Mouse (Mus musculus) G1E (cell line): ENCODE data around the gene Nkd2.

Experiments
- CTCF ChIP-seq: IDR thresholded peaks from 2 replicates; pipeline ENCODE4 v1.5.1; 2012; ENCODE audit warnings: low read depth, low read length, inconsistent platforms, mixed read lengths
- GATA1 ChIP-seq: IDR thresholded peaks from 2 replicates; pipeline ENCODE4 v1.6.1; 2012; ENCODE audit warnings: borderline replicate concordance, low read length, inconsistent platforms, mixed read lengths
- POLR2AphosphoS5 ChIP-seq: IDR thresholded peaks from 2 replicates; pipeline ENCODE4 v1.6.1; 2012; ENCODE audit warnings: low read depth, low read length, inconsistent platforms; ENCODE audit not compliant: insufficient replicate concordance

DNA sequence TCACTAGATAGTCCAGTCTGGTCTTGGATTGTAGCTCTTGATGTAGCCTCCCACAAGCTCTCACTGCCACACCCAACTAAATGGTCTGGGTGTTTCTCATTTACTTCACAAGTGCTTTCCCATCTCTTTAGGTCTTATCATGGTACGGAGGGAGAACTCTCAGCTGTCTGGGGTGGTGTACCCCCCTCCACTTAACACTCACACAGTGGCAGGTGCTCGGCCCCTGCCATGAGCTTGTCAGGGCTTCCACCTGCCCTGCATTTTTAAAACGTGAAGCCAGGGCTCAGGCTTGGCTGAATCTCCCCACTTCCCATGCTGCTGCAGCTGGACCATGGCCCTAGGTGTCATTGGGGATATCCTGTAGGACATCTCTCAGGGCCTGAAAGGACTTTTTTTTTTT, 28.5 kb downstream of the Nkd2 start:
- no peak for TF ChIP-seq CTCF
- TF ChIP-seq POLR2AphosphoS5, result no peak
- no peak for TF ChIP-seq GATA1
